Mouse (Mus musculus): ENCODE data around the gene Tyrp1.

GRCm38 (mm10) chr4:80864511-80864922 is 30.6 kb downstream of the Tyrp1 start:
- TF ChIP-seq CTCF (IDR thresholded peaks at IDR 0.05; ENCODE audit: control insufficient read depth, insufficient read depth, insufficient replicate concordance, low read depth, low read length), result no peak
- TF ChIP-seq POLR2A (IDR thresholded peaks at IDR 0.05; ENCODE audit: control insufficient read depth, low read depth, low read length), result no peak
